Mouse (Mus musculus) hindbrain, embryonic 11.5 days (tissue): ENCODE measurements around the gene Rmi1. TPM values are rescaled to one million over a fixed set of nuclear protein-coding genes. Genes with fewer than 3 reads are reported as not detected.

Experiments used
- ATAC-seq: fragments of 200-750 bp; cut with Nextera tagmentation; 2 replicates; pipeline ENCODE4 v1.8.0; 2017; ENCODE audit warnings: mild to moderate bottlenecking, moderate TSS enrichment, moderate library complexity; ENCODE audit not compliant: low FRiP score
- DNase-seq: peaks from one replicate; pipeline ENCODE4 v3.0.0-alpha.2; 2015; ENCODE audit warnings: low spot score
- H3K27ac ChIP-seq: fragments of 300-500 bp; sonication (generic); 2 replicates; pipeline ENCODE4 v1.5.1; 2014; ENCODE audit warnings: mild to moderate bottlenecking, low read depth, low read length
- H3K27me3 ChIP-seq: fragments of 300-500 bp; sonication (generic); 2 replicates; pipeline ENCODE4 v1.6.1; 2014; ENCODE audit warnings: mild to moderate bottlenecking, low read length, moderate library complexity, mixed read lengths; ENCODE audit not compliant: control insufficient read depth, insufficient read depth
- H3K36me3 ChIP-seq: fragments of 300-500 bp; sonication (generic); 2 replicates; pipeline ENCODE4 v1.6.1; 2014; ENCODE audit warnings: mild to moderate bottlenecking, low read length, moderate library complexity, mixed read lengths; ENCODE audit not compliant: control insufficient read depth, insufficient read depth
- H3K4me1 ChIP-seq: fragments of 300-500 bp; sonication (generic); replicated peaks from 2 replicates; pipeline ENCODE4 v1.6.1; 2014; ENCODE audit warnings: low read length, mixed read lengths; ENCODE audit not compliant: control insufficient read depth, insufficient read depth
- H3K4me2 ChIP-seq: fragments of 300-500 bp; sonication (generic); replicated peaks from 2 replicates; pipeline ENCODE4 v1.6.1; 2014; ENCODE audit warnings: mild to moderate bottlenecking, low read depth, low read length
- H3K4me3 ChIP-seq: fragments of 300-500 bp; sonication (generic); 2 replicates; pipeline ENCODE4 v1.5.1; 2014; ENCODE audit warnings: low read depth, low read length
- H3K9ac ChIP-seq: fragments of 300-500 bp; sonication (generic); 2 replicates; pipeline ENCODE4 v1.6.1; 2014; ENCODE audit warnings: low read depth, low read length
- H3K9me3 ChIP-seq: fragments of 300-500 bp; sonication (generic); 2 replicates; pipeline ENCODE4 v1.6.1; 2016; ENCODE audit warnings: low read length; ENCODE audit not compliant: control insufficient read depth
- WGBS: fragments of 180-500 bp; shearing (Covaris S2); extraction: QIAGEN DNeasy Blood & Tissue Kit; methylation state at CpG from one replicate; pipeline ENCODE4 v1.1.7; 2014; 5-methylcytosine and 5-hydroxymethylcytosine counted together
- polyA plus RNA-seq: library from polyadenylated mRNA; unstranded; fragments of >200 nt; fragmentation: Nextera tagmentation; extraction: Ambion mirVana; gene quantifications from 2 replicates; pipeline ENCODE4 v1.2.1, GENCODE M21; 2014

The Rmi1 gene
- polyA plus RNA-seq, 1 experiment from 2014 or later = 34.4 TPM

GRCm38 (mm10) chr13:58415374-58415773 is 13.3 kb downstream of the Rmi1 start:
- Histone ChIP-seq H3K36me3 (no peaks in the 10 kb centered on the region), H3K9me3 (no peaks in the 10 kb centered on the region), H3K4me1 (no peaks in the 10 kb centered on the region), H3K9ac (no peak overlapping the region), H3K27ac (no peak overlapping the region), H3K4me3 (no peak overlapping the region), H3K4me2 (no peak overlapping the region), H3K27me3 (no peaks in the 10 kb centered on the region)
- 74% methylated on average over 6 of the region's 6 CpGs for WGBS
- DNase-seq (no peak), ATAC-seq (no peak)

- no peak for ATAC-seq
- WGBS = 87% methylated on average over 5 of the region's 5 CpGs
- no peak overlapping the region for H3K27ac ChIP-seq
Observed at GRCm38 (mm10) chr13:58415838-58416237, 13.8 kb downstream of the Rmi1 start.

GRCm38 (mm10) chr13:58418656-58419055 is 16.6 kb downstream of the Rmi1 start:
- H3K9me3 ChIP-seq = no peaks in the 10 kb centered on the region
- ATAC-seq = no peak

More at GRCm38 (mm10) chr13:58415838-58416237, 13.8 kb downstream of the Rmi1 start:
- Histone ChIP-seq H3K4me1 (no peaks in the 10 kb centered on the region), H3K36me3 (no peaks in the 10 kb centered on the region), H3K9ac (no peak overlapping the region), H3K4me3 (no peak overlapping the region), H3K27me3 (no peaks in the 10 kb centered on the region), H3K9me3 (no peaks in the 10 kb centered on the region), H3K4me2 (no peak overlapping the region)
- no peak for DNase-seq

GRCm38 (mm10) chr13:58419266-58419665 is 17.2 kb downstream of the Rmi1 start:
- Histone ChIP-seq H3K9me3 (no peaks in the 10 kb centered on the region), H3K27ac (no peak overlapping the region), H3K9ac (no peak overlapping the region), H3K4me1 (no peaks in the 10 kb centered on the region), H3K4me3 (no peak overlapping the region), H3K4me2 (no peak overlapping the region), H3K36me3 (no peaks in the 10 kb centered on the region), H3K27me3 (no peaks in the 10 kb centered on the region)
- 91% methylated on average over 1 of the region's 1 CpGs for WGBS
- ATAC-seq = no peak
- DNase-seq = no peak

More at GRCm38 (mm10) chr13:58418656-58419055, 16.6 kb downstream of the Rmi1 start:
- H3K4me1 ChIP-seq = no peaks in the 10 kb centered on the region
- no peaks in the 10 kb centered on the region for H3K36me3 ChIP-seq
- no peak overlapping the region for H3K9ac ChIP-seq
- WGBS = 84% methylated on average over 4 of the region's 4 CpGs
- no peak overlapping the region for H3K4me3 ChIP-seq
- H3K4me2 ChIP-seq = no peak overlapping the region
- no peak for DNase-seq
- no peaks in the 10 kb centered on the region for H3K27me3 ChIP-seq
- no peak overlapping the region for H3K27ac ChIP-seq

- WGBS = 71% methylated on average over 4 of the region's 4 CpGs
- ATAC-seq (no peak), DNase-seq (no peak)
- no peak overlapping the region for H3K9ac ChIP-seq
- no peak overlapping the region for H3K4me2 ChIP-seq
- H3K27me3 ChIP-seq = no peaks in the 10 kb centered on the region
- no peak overlapping the region for H3K4me3 ChIP-seq
- H3K36me3 ChIP-seq = no peaks in the 10 kb centered on the region
- H3K9me3 ChIP-seq = no peaks in the 10 kb centered on the region
- H3K4me1 ChIP-seq = no peaks in the 10 kb centered on the region
- no peak overlapping the region for H3K27ac ChIP-seq
Observed at GRCm38 (mm10) chr13:58421026-58421425, 19.0 kb downstream of the Rmi1 start.

- ATAC-seq (no peak), DNase-seq (no peak)
- H3K27ac ChIP-seq = no peak overlapping the region
- no peak overlapping the region for H3K4me2 ChIP-seq
- no peak overlapping the region for H3K9ac ChIP-seq
- H3K36me3 ChIP-seq = no peaks in the 10 kb centered on the region
- 92% methylated on average over 4 of the region's 4 CpGs for WGBS
- no peaks in the 10 kb centered on the region for H3K27me3 ChIP-seq
- no peaks in the 10 kb centered on the region for H3K9me3 ChIP-seq
- H3K4me1 ChIP-seq = no peaks in the 10 kb centered on the region
- H3K4me3 ChIP-seq = no peak overlapping the region
Observed at GRCm38 (mm10) chr13:58422242-58422641, 20.2 kb downstream of the Rmi1 start.

GRCm38 (mm10) chr13:58423061-58423660 is 21.1 kb downstream of the Rmi1 start:
- no peak for ATAC-seq
- H3K27me3 ChIP-seq = no peaks in the 10 kb centered on the region
- no peak overlapping the region for H3K27ac ChIP-seq
- DNase-seq = no peak
- WGBS = 71% methylated on average over 10 of the region's 10 CpGs
- H3K9me3 ChIP-seq = no peaks in the 10 kb centered on the region
- H3K4me3 ChIP-seq = no peak overlapping the region
- H3K36me3 ChIP-seq = no peaks in the 10 kb centered on the region
- H3K9ac ChIP-seq = no peak overlapping the region
- H3K4me1 ChIP-seq = no peaks in the 10 kb centered on the region
- no peak overlapping the region for H3K4me2 ChIP-seq

GRCm38 (mm10) chr13:58439716-58440115 is 37.7 kb downstream of the Rmi1 start:
- 63% methylated on average over 2 of the region's 2 CpGs for WGBS
- H3K4me2 ChIP-seq = no peak overlapping the region
- no peaks in the 10 kb centered on the region for H3K27me3 ChIP-seq
- no peak for DNase-seq
- ATAC-seq = no peak
- H3K4me3 ChIP-seq = no peak overlapping the region
- no peak overlapping the region for H3K9ac ChIP-seq
- no peaks in the 10 kb centered on the region for H3K9me3 ChIP-seq
- H3K36me3 ChIP-seq = no peaks in the 10 kb centered on the region
- H3K4me1 ChIP-seq = 0 out of 2 replicates have a peak, but pooled peaks cover 3% of the 10 kb centered on the region
- H3K27ac ChIP-seq = no peak overlapping the region

- DNase-seq (no peak), ATAC-seq (no peak)
- Histone ChIP-seq H3K4me3 (no peak overlapping the region), H3K36me3 (no peaks in the 10 kb centered on the region), H3K9me3 (no peaks in the 10 kb centered on the region), H3K27ac (no peak overlapping the region), H3K27me3 (no peaks in the 10 kb centered on the region), H3K9ac (no peak overlapping the region), H3K4me1 (0 out of 2 replicates have a peak, but pooled peaks cover 3% of the 10 kb centered on the region), H3K4me2 (no peak overlapping the region)
- WGBS = 66% methylated on average over 4 of the region's 4 CpGs
Observed at GRCm38 (mm10) chr13:58443326-58443725, 41.3 kb downstream of the Rmi1 start.
